Mouse (Mus musculus): ENCODE measurements around the gene Smoc2. TPM values are rescaled to one million over a fixed set of nuclear protein-coding genes. Genes with fewer than 3 reads are reported as not detected.

The Smoc2 gene
- total RNA-seq, 1 experiment from 2014 or later: 35.1 TPM

DNA sequence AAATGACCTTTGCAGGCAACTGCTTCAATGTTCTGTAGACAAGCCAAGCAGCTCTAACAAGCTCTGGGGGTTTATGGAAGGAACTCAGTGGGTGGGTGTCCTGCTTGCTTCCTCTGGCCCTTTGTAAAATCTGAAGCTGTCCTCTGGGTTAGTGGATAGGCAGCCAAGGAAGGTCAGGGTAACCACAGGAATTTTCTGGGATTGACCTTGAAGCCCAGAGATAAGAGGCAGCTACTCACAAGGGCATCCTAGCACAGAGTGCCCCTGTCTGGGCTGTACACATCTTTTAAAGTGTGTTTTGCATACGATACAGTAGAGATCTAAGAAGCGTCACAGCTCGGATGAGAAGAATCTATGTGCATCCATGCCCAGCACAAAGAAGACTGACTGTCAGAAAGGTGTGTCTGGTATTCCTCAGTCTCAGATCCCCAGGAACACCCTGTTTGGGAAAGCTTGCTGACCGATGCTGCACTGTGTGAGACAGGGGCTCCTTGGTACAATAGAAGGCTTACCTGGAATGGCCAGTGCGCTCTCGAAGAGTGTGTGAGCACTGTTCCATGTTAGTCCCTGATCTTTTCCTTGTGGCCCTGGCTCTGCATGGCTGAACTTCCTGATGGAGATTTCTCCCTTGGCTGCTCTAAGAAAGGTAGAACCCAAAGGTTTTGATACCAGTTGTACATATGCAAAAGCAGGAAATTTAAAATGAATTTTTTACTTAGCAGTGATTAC is 69.9 kb downstream of the Smoc2 start:
- no peak for DNase-seq

DNA sequence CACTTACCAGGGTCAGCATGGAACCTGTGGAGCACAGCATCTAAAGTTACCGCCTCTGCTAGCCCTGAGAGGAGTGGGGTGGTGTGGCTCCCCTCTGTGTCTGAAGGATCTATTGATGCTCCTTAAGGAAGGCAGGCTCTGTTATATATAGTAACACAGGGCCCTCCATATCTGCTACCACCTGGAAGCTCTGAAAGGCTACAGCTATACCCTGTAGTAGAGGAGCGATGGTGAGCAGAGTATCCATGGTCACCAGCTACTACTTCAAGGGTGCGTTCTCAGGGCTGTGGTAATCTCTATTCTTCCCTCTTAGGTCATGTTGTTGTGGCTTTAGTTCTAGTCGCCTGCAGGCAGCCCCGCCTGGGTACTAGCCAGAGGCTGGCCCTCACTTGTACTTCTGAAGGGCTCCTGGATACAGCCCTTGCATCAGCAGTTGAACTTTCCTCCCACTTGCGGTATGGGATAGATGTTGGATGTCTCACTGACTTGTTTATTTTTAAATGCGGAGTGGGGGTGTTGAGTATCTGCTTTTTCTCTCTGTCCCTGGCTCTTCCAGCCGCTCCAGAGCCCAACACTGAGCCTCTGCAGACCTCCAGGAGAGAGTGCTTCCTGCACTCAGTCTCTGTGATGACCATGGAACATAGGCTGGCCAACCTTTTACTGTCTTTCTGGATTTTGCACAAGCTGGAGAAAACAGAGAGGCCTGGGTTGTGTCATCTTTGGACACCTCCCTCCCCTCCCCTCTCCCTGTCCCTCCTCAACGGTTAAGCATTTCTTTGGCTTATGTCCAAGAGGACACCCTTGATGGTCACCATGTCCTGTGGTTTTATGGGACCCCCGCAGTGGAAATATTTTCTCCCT is 74.1 kb downstream of the Smoc2 start:
- no peak for DNase-seq

DNA sequence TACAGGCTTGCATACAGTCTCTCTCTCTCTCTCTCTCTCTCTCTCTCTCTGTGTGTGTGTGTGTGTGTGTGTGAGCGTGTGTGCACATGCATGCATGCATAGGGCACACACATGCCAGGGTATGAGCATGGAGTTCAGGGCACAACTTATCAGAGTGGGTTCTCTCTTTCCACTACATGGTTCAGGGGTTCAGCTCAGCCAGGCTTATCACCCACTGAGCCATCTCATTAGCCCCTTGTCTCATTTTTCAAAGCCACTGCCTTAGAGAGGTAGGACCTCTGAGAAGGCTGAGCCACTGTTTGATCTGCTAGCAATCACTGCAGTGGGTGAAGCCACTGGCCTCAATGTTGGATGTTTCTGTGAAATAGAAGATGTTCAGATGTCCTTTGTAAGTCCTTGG is 82.2 kb downstream of the Smoc2 start:
- DNase-seq: no peak

DNA sequence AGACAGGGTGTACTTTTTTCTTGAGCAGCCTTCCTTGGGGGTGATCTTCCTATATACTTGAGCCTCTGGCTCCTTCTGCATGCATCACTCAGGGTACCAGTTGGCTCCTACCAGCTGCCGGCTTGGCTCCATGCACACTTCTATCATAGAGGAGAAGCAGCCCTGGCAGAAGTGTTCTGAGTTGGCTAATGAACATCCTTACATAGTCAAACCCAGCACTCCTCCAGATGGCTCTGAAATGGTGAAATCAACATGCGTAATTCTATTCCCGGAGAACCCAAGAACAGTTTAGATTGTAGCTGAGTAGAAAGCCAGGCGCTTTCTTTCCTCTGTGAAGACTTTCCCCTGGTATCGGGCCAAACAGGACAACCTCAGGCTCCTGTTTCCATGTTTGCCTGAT is 91.2 kb downstream of the Smoc2 start:
- no peak for DNase-seq

DNA sequence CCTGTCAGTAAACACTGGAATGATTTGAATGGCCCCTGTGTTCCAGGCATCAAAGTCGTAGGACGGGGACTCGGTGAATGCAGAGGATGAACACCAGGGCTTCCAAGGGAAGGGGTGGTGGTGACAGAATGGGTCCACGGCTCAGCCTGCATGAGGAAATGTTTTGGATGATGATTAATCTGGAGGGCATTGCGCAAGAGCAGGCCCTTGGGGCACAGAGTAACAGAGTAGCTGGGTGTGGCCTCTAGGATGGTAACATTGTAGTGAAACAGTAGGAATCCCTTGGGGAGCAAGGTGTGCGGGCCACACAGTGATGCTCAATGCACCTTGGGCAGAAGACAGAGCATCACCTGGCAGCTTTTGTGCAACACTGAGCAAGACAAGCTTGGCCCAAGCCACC is 92.3 kb downstream of the Smoc2 start:
- peak; percentile 33 for DNase-seq

DNA sequence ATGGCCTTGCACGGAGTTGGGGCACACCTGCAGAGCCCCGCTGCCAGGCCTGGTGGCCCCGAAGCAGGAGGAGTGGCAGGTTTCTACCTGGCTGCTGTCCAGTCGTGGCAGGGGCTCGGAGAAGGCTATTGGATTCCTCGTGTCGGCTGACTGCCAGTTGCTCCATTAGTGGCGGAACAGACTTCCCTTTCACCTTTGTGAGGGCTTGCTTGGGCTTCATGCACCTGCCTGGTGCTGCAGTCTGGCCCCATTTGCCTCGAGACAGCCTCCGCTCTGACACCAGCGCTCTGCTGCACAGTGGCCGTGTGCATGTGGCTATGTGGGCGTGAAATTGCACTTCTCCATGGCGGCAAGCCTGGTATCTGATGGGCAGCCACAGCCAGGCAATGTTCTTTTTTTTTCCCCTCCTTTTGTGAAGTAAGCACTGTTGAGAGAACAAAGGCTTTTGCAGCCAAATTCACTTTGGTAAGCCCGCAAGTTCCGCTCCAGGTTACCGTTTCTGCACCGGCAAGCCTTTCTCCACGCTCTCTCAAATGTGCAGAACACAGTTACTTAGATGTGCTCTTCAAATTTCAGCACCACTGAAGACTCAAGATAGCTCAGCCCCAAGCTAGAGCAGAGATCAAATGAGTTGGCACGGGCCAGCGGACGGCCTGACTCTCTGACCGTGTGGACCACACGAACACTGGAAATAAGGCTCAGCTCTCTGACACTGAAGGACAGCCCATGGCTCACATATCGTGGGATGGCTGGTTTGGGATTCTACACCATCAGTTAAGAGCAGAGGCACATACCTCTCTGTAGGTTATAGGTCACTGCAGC is 93.2 kb downstream of the Smoc2 start:
- DNase-seq: no peak

DNA sequence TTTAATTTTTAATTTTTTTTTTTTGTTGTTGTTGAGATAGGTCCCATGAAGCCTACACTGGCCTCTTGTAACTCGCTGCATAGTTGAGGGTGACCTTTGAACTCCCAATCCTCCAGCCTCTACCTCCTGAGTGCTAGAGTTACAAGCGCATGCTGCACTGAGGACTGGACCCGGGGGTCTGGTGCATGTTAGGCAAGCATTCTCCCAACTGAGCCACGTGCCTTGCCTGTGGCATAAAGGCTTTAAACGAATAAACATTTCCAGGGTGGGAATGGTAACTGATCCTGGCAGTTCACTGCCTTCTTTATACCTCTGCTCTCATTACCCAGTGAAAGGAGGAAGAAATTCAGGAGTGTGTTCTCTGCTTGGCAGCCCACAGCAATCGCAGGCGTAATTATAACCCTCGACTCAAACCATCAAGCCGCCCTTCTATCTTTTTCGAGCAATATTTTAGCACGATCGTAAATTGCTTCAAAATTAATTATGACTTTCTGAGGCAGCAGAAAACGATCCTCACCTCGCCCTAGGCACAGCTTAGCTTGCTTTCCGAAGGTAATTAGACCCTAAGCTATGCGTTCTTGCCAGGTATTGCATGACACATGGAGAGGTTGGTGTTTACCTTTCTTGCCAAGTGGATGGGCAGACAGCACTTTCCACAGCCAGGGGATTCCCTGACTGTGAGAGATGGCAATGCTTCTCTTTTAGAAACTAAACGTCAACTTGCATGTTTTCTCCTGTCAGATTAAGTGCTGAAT is 99.6 kb downstream of the Smoc2 start:
- DNase-seq: no peak

DNA sequence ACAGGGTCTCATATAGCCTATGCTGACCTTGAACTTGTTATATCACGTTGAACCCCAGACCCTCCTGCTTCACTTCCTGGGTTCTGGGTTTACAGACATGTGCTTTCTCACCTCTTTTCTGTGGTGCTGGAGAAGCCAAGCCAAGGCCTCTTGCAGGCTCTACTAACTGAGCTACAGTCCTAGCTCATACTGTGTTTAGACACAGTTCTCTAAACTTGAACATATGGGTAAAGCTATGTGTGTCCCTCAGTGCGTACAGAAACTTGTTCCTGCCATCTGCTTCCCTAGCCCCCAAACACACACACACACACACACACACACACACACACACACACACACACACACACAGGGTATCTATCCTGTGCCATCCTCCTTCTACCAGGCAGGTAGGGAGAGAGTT is 100.2 kb downstream of the Smoc2 start:
- DNase-seq: no peak

DNA sequence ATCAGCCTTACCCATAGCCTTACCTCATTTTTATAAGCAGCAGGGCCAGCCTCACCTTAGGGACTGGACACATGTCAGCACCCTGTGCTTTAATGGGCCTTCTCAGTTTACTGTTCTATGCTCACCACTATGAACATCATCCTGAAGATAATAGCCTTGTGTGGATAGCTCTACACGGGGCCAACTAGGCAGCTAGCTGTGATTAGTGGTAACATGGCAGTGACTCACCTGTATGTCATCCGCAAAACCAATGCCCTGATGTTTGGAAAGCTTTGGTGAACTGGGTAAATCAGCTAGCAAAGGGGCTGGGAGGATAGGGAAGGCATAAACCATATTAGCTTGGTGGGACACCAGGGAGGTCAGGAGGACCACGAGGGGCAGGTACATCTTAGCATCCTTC is 100.7 kb downstream of the Smoc2 start:
- no peak for DNase-seq

DNA sequence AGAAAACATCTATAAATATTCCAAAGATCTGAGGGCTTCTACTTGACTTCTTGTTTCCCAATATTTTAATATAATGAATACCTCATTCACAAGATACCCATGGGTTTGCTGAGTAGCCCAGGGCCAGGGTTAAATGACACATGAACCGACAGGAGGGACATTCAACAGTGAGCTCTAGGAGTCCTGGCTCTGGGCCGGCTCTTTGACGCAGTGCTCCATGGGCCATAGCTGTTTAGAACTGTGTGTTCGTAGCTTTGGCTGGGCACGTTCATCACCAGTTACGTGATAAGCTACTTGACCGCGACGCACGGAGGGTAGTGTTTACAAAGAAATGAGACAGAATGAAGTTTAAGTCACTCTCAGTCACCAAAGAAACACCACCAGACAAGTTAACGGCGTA is 101.2 kb downstream of the Smoc2 start:
- no peak for DNase-seq

DNA sequence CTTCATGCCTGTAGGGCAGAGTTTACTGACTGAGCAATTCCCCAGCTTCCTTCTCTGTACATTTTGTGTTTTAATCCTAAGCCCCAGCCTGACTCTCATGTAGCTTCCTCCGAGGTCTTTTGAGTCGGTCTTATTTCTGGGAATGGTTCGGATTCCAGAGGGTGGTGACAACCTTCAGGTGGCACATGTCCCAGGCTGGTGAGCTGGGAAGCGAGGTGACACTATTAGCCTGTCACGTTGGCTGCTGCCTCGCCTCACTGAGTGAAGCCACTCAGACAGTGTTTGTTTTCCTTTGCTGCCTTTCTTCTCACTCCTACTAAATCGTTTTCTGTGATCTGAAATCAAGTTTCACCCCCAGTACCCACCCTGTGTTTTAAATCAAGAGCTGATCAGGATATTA is 102.2 kb downstream of the Smoc2 start:
- no peak for DNase-seq

DNA sequence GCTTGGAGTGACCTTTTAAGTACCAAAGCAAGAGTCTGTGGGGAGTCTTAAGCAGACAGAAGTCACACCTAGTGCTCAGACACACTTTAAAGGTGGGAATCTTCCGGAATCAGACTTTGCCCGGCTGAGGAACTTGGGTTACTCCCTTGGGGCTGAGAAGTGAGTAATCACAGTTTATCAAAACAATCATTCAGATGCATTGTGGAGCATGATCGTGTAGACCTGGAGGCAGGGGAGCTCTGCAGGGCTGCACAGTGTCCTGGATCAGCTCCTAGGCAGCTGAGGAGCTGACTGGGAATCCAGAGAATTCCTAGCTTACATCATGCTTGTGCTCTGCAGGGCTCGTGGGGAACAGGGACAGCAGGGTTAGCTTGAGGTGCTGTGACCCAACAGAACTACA is 104.7 kb downstream of the Smoc2 start:
- no peak for DNase-seq

DNA sequence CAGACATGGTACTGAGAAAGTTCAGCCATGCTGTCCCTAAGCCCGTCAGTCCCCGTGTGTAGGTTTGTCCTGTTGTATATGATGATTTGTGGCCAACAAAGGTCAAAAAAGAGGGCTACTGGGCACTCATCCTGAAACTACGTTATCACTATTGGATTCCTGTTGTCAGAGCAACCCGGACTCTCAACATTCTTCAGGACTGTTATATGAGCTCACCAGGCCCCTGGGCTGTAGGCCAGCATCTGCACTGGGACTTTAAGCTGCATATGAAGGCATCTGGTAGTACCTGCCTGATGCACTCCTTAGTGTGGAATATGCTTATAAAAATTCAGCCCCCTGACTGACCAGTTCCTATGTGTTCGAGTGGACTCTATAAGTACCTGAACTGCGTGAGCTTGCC is 105.7 kb downstream of the Smoc2 start:
- no peak for DNase-seq

DNA sequence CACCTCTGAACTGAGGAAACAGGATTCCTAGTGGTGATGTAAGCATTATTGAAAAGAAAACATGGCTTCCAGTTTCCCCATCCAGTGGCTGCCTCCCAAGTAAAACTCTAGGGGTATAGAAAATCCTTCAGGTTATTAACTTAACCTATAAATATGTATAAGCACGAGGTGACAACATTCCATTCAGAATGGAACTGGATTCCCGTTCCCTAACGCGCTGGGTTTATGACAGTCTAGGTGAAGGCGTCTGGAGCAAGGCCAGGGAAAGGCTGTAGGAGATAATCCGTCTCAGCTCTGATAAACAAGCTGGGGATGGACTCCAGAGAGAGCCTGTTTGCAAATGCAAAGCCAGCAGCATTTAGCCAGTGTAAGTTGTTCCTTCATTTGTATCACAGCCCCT is 108.0 kb downstream of the Smoc2 start:
- no peak for DNase-seq

DNA sequence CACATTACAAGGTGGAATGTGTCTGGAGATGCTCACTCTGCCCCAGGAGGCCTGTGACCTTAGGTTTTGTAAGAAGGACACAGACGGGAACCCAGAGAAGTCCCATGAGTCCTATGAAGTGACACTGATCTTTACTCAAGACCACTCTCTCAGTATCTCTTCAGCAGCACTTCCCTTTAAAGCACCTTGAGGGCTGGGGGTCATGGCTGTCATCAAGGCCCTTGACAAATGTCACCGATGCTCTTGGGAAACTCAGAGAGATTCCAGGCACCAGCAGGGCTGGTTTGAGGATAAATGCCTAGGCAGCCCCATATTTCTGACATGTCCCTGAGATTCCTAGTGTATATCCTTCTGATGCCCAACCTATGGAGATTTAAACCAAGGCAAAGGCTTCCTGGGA is 113.1 kb downstream of the Smoc2 start:
- DNase-seq: no peak

DNA sequence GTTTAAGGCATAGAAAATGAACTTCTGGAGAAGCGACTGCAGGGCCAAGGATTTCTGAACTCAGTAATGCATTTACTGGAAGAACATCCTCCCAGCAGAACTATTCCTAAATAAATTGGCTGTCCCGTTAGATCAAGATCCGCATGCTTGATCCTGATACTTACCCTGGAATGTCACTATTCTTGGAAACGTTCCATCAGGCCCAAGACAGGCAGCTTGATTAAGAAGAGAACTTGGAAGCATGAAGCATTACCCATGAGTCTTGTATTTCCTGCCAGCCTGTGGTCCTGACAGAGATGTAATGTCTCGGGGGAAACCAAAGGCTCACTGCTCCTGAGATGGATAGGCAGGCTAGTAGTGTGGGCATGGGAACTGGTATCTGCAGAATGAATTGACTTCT is 115.6 kb downstream of the Smoc2 start:
- DNase-seq: no peak

DNA sequence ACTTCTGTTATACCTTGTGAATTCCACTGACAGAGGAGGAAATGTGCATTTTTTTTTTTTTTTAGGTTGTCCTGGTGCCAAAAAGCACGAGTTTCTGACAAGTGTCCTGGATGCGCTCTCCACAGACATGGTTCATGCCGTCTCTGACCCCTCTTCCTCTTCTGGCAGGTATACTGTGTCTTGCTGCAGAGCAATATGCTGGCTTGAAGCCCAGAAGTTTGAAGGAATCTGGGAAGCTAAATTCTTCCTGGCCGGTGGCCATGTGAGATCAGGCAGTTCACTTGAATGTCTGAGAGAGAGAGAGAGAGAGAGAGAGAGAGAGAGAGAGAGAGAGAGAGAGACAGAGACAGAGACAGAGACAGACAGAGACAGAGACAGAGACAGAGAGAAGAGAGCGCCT is 118.2 kb downstream of the Smoc2 start:
- DNase-seq: peak; percentile 70

DNA sequence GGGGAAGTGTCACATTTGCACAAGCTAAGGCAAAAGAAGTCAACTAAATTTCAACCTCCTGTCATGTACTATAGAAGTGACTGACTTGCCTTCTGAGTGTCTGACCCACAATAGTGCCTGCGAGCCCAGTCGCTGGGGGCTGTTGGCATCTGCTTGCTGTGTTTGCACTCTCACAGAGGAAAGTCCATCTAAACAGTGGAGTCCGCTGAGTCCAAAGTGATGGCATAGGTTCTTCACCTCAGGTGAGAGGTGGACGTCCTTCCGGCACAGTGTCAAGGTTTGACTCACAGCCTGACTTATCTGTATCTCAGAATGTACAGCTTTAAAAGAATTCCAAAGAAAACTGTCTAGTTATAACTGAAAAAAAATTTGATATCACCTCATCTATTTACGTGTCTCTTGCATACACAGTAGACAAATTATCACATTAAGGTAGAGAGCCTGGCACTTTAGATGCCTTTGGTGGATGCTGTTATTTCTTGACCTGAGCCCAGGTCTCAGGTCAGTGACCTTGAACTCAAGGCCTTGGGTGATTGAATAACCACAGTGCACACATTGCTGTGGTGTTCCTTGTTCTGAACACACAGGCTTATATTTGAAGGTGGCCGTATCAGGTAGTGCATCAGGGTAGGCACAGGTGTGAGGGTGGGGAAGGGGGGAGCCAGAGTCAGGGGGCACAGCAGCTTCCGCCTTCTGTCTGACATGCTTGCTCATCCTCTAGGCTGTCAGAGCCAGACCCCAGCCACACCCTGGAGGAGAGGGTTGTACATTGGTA is 119.5 kb downstream of the Smoc2 start:
- no peak for DNase-seq

DNA sequence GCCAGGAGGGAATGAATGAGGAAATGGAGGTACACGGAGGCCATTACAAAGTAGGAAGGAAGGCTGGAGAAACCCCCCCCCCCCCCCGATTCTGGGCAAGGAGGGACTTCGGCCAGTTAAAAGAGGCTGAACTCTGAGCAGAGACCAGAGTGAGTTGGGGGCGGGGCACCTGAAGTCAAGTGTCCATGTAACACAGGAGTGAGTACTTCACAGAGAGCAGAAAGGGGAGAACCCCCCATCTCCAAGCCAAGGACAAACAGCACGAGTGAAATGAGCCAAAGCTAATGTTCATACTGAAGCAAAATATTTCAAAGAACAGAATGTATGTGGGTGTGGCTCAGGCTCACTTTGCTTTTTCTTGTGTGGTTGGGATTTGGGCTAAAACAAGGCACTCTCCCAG is 121.7 kb downstream of the Smoc2 start:
- no peak for DNase-seq

DNA sequence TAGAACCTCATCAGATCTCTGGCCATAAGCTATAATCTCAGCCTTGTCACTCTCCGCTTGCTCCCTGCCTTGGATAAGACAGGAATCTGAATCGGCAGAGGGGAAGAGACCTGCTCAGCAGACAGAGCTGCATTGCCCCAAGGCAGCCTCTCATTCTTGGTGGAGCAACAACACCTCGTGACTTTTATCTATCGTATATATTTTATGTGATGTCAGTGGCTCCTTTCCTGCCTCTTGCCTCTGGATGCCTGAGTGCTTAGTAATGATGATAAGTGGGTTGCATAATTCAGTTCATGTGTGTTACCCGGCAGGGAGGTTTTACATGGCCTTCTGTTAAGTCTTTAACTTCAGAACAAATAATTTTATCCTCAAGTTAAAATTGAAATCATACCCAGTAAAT is 128.6 kb downstream of the Smoc2 start:
- DNase-seq: no peak

DNA sequence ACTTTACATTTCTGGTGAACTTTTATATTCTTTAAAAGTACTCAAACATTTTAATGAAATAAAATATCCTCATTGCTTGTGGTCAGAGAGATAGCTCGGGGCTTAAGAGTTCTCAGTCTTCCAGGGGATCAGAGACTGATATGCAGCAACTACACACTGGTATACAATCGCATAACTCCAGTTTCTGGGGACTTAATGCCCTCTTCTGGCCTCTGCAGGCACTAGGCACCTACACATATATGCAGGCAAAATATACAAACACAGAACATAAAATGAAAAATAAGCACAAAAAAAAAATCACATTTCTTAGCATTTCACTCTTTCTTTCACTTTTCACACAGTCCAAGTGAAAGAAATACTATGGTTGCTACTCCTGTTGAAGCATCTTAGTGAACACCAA is 133.2 kb downstream of the Smoc2 start:
- no peak for DNase-seq

Measured in adrenal gland, postnatal 14 days (tissue).